Mouse (Mus musculus) spleen, adult 2 months (tissue): ENCODE measurements around the gene Rnase10.

ENCODE experiments used
- CTCF ChIP-seq: fragments of 200-500 bp; IDR thresholded peaks from 2 replicates; pipeline ENCODE4 v1.5.1; 2011; ENCODE audit warnings: mild to moderate bottlenecking, inconsistent platforms; ENCODE audit not compliant: insufficient read depth, insufficient read length, insufficient replicate concordance; ENCODE audit errors: extremely low read depth
- POLR2A ChIP-seq: fragments of 200-500 bp; IDR thresholded peaks from 2 replicates; pipeline ENCODE4 v1.6.1; 2011; ENCODE audit warnings: low read depth, low read length, inconsistent platforms

- no peak for TF ChIP-seq POLR2A
- no peak for TF ChIP-seq CTCF
Observed at GRCm38 (mm10) chr14:51017256-51017655, 9.7 kb downstream of the Rnase10 start.
